Mouse (Mus musculus) ES-E14 (cell line): ENCODE measurements around the gene Actr1a. TPM values are rescaled to one million over a fixed set of nuclear protein-coding genes. Genes with fewer than 3 reads are reported as not detected.
A peak's percentile ranks its signal among the peaks of the same experiment; 100 is the strongest.

Experiments
- DNase-seq: peaks from one replicate; pipeline ENCODE4 v3.0.0-alpha.2; 2013; ENCODE audit warnings: low read depth, low spot score
- H3K27ac ChIP-seq: 2 replicates; pipeline ENCODE4 v1.5.1; 2012; ENCODE audit warnings: low read depth, mild to moderate bottlenecking, low read length, moderate library complexity, mixed read lengths; ENCODE audit not compliant: poor library complexity, insufficient read depth, severe bottlenecking
- H3K36me3 ChIP-seq: 2 replicates; pipeline ENCODE4 v1.6.1; 2012; ENCODE audit warnings: mild to moderate bottlenecking, low read length, moderate library complexity, mixed read lengths; ENCODE audit not compliant: control insufficient read depth, poor library complexity, insufficient read depth, severe bottlenecking
- H3K4me1 ChIP-seq, 2 experiments: fragments of 150-350 bp in 1 of 2; sonication (generic) in 1 of 2; 2 replicates each; pipeline ENCODE4 v1.6.1; 2012; ENCODE audit warnings: low read length in 2 of 2, mild to moderate bottlenecking in 1 of 2, mixed read lengths in 1 of 2; ENCODE audit not compliant: control insufficient read depth in 2 of 2, insufficient read depth in 2 of 2, poor library complexity in 1 of 2
- H3K4me3 ChIP-seq, 2 experiments: fragments of 150-350 bp in 1 of 2; sonication (generic) in 1 of 2; 2 replicates each; pipeline ENCODE4 v1.5.1; 2012; ENCODE audit warnings: low read length in 2 of 2, low read depth in 1 of 2, mild to moderate bottlenecking in 1 of 2, mixed read lengths in 1 of 2; ENCODE audit not compliant: insufficient read depth in 1 of 2, poor library complexity in 1 of 2, severe bottlenecking in 1 of 2
- H3K9ac ChIP-seq: 2 replicates; pipeline ENCODE4 v1.6.1; 2012; ENCODE audit warnings: low read depth, mild to moderate bottlenecking, low read length, mixed read lengths; ENCODE audit not compliant: poor library complexity, insufficient read depth, severe bottlenecking
- H3K9me3 ChIP-seq: fragments of 150-350 bp; sonication (generic); 2 replicates; pipeline ENCODE4 v1.6.1; 2012; ENCODE audit warnings: low read depth, mild to moderate bottlenecking, low read length; ENCODE audit not compliant: control insufficient read depth, insufficient read depth
- CHD2 ChIP-seq: IDR thresholded peaks from 2 replicates; pipeline ENCODE4 v1.6.1; 2014; ENCODE audit warnings: mild to moderate bottlenecking, low read depth, low read length, inconsistent platforms
- HCFC1 ChIP-seq: IDR thresholded peaks from 2 replicates; pipeline ENCODE4 v1.6.1; 2012; ENCODE audit warnings: low read length, inconsistent platforms, borderline replicate concordance; ENCODE audit not compliant: insufficient read depth
- MAFK ChIP-seq: IDR thresholded peaks from 2 replicates; pipeline ENCODE4 v1.6.1; 2014; ENCODE audit warnings: mild to moderate bottlenecking, low read depth, low read length, inconsistent platforms; ENCODE audit not compliant: insufficient read depth
- ZC3H11A ChIP-seq: IDR thresholded peaks from 2 replicates; pipeline ENCODE4 v1.6.1; 2012; ENCODE audit warnings: low read depth, mild to moderate bottlenecking, inconsistent platforms, low read length, borderline replicate concordance
- ZNF384 ChIP-seq: IDR thresholded peaks from 2 replicates; pipeline ENCODE4 v1.6.1; 2012; ENCODE audit warnings: low read depth, low read length, inconsistent platforms
- in situ Hi-C, 2 experiments: fragments of 600-800 bp; cut with MboI; formaldehyde crosslinking; loops; one replicate each; pipeline ENCODE4 v1.15.1; 2025; ENCODE audit warnings: low sequenced_read_pairs in 2 of 2, inconsistent platforms in 1 of 2; ENCODE audit not compliant: unreplicated experiment in 2 of 2
- total RNA-seq: library from RNA; depleted of rRNA; stranded (reverse); fragments of 300-350 nt; gene quantifications from 2 replicates; pipeline ENCODE4 v1.2.3, GENCODE M21; 2012

Actr1a gene
- total RNA-seq, 1 experiment, result 85.7 TPM

DNA sequence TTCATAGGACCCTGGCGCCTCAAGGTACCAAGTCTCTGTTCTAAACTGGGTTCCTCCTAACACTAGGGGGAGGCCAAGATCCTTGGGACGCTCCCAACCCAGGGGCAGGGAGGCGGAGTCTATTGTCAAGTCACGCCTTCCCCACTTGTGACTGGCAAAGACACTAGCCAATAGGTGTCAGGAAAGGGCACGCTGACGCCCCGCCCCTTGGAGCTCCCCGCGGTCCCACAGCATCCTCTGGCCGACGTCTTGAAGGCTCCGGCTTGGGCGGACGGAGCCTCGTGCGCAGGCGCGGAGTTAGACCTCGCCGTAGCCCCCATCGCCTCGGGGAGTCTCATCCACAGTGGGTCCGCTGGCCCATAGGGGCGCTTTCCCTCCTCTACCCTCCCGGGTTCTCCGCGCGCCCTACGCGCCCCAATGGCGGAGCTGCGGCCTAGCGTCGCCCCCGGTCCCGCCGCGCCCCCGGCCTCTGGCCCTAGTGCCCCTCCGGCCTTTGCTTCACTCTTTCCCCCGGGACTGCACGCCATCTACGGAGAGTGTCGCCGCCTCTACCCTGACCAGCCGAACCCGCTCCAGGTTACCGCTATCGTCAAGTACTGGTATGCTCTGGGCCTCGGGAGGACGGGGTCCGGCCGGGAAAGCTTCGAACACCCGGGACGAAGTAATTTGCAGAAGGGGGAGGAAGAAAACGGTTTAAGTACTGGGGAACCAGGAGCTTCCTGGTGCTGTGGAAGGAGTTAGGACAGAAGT is 1.3 kb upstream of the Actr1a start, which contains the start of gene Sufu:
TSS of gene Sufu (plus strand) at position 211 of the 750 bp plus-strand sequence.
- H3K27ac ChIP-seq, result peak within 1 kb of the TSS; percentile 5; the same call in 1 of the 2 replicates
- in situ Hi-C loops, result no loop called here
- peak within 1 kb of the TSS; percentile 79 to 86 for H3K4me3 ChIP-seq
- TF ChIP-seq ZNF384, result 0 out of 2 replicates have a peak, but pooled peaks have one; percentile 12
- no peak for TF ChIP-seq ZC3H11A
- TF ChIP-seq CHD2, result no peak
- TF ChIP-seq MAFK, result no peak
- peak; percentile 71; the same call in 1 of the 2 replicates for TF ChIP-seq HCFC1
- peaks cover 2% of the 10 kb centered on the region in 2 experiments; a peak in 2 of 4 replicates for H3K4me1 ChIP-seq
- peak; percentile 99 for DNase-seq
- H3K36me3 ChIP-seq, result peaks cover 5% of the 10 kb centered on the region; the same call in 1 of the 2 replicates
- H3K9me3 ChIP-seq, result no peaks in the 10 kb centered on the region
- H3K9ac ChIP-seq, result peak within 1 kb of the TSS; percentile 81

DNA sequence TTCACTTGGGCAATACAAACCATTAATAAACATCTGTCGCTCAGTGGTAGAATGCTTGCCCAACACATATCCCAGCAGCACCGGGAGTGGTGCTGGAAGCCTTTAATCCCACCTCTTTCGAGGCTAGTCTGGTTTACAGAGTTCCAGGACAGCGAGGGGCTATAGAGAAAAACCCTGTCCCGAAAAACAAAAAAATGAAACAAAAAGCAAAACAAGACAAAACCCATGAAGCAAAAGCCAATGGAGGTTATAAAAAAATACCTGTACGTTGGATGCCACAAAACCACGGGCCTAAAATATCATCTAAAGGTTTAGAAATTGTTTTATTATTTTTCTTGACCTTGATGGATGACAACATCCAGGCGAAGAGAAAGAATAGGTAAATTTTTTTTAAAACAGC is 561 bp upstream of the Actr1a start:
- Histone ChIP-seq H3K9ac (no peak overlapping the region), H3K4me3 (peak overlapping the region in 1 of 2 experiments; percentile 83; a peak in 2 of 4 replicates), H3K9me3 (no peaks in the 10 kb centered on the region), H3K36me3 (peaks cover 2% of the 10 kb centered on the region; the same call in 1 of the 2 replicates), H3K27ac (no peak overlapping the region), H3K4me1 (peaks cover 2% of the 10 kb centered on the region in 2 experiments; a peak in 2 of 4 replicates)
- in situ Hi-C loops, result no loop called here
- TF ChIP-seq CHD2, result no peak
- TF ChIP-seq HCFC1, result no peak
- no peak for DNase-seq

DNA sequence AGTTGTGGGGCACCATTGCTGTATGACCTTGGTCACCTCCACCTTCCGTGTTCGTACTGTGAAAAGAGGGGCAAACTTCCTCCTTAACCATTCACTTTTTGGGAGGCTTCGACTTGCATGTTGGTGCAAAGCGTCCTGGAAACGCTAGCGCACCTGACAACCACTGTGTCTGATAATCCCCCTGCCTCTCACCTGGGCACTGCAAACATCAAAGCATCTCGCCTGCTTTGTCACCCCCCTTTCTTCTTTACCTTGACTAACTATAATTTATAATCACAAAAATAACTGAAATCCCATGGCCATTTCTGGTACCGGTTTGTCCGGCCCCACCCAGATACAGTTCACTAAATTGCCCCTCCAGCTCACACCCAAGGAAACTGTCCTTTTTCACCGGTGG is 838 bp downstream of the Actr1a start:
- peaks cover 2% of the 10 kb centered on the region in 2 experiments; a peak in 2 of 4 replicates for H3K4me1 ChIP-seq
- H3K9me3 ChIP-seq, result no peaks in the 10 kb centered on the region
- TF ChIP-seq HCFC1, result no peak
- TF ChIP-seq CHD2, result no peak
- no peak for TF ChIP-seq ZC3H11A
- no peak for TF ChIP-seq MAFK
- no peak for TF ChIP-seq ZNF384
- no peak overlapping the region for H3K9ac ChIP-seq
- no peaks in the 10 kb centered on the region for H3K36me3 ChIP-seq
- peak overlapping the region; percentile 36 to 74 for H3K4me3 ChIP-seq
- in situ Hi-C loops, result no loop called here
- H3K27ac ChIP-seq, result no peak overlapping the region
- no peak for DNase-seq

GRCm38 (mm10) chr19:46392018-46392417 is 3.5 kb downstream of the Actr1a start:
- in situ Hi-C loops, result no loop called here
- H3K27ac ChIP-seq, result no peak overlapping the region
- no peak overlapping the region for H3K4me3 ChIP-seq
- no peak overlapping the region for H3K9ac ChIP-seq
- no peaks in the 10 kb centered on the region for H3K36me3 ChIP-seq
- TF ChIP-seq MAFK (no peak), CHD2 (no peak), ZC3H11A (no peak), ZNF384 (no peak), HCFC1 (no peak)
- no peaks in the 10 kb centered on the region for H3K9me3 ChIP-seq
- peak; percentile 51 for DNase-seq
- peaks cover 2% of the 10 kb centered on the region in 2 experiments; a peak in 2 of 4 replicates for H3K4me1 ChIP-seq
